Mouse (Mus musculus): ENCODE results near the gene B4galt3.

DNA sequence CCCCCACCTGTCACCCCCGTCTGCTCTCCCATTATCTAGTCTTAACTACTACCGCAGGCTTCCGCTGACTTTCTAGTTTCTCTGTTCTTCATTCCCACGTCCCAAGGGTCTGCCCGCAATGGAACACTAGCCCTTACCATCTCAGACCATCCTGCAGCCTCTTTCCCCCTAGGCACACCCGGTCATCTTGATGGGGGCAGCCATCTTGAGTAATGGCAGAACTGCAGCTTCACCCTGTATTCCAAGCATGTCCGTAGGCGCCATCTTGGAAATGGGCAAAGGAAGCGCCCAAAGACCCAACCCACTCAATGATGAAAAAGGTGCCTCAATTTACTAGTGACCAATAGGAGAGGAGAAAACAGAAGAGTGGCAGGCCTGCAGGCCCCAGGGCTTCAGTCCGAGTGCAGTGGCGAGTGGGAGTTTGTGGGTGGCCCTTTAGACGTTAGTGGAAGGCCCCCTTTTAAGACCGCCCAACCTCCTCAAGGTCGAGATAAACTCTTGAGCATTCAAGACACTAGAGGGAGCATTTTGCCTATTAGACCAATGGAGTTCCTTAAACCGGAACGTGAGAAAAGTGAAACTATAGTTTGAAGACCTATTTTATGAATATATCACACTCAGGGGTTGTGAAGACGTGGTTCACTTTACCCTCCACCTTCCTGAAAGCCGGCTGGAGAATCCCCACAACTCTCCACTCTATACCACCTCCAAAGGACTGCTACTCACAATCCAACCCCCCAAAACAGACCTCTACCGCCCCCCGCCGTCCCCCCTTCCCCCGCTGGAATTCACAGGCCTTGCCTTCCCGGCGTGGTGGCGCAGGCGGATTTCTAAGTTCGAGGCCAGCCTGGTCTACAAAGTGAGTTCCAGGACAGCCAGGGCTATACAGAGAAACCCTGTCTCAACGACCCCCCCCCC, 47.6 kb upstream of the B4galt3 start, which contains the start of gene Tomm40l:
- TF ChIP-seq EP300 (optimal IDR thresholded peaks at IDR 0.05) (no peak), CTCF (IDR thresholded peaks at IDR 0.05; ENCODE audit: low read depth) (peak; percentile 86)

All from stomach, postnatal 0 days (tissue).